Mouse (Mus musculus): ENCODE results near the gene Postn.

Postn gene

GRCm38 (mm10) chr3:54360897-54361296 is at the start of gene Postn:
TSS of gene Postn (plus strand) at chr3:54361109.
- no peak for DNase-seq (ENCODE audit: inconsistent age in 2 of 2, low spot score in 1 of 2)

GRCm38 (mm10) chr3:54314055-54314454 is 46.9 kb upstream of the Postn start:
- DNase-seq (ENCODE audit: inconsistent age in 2 of 2, low spot score in 1 of 2): no peak

- peak; percentile 65 to 89 for DNase-seq (ENCODE audit: inconsistent age in 2 of 2, low spot score in 1 of 2)
Observed at GRCm38 (mm10) chr3:54352891-54353652, 7.8 kb upstream of the Postn start.

- DNase-seq (ENCODE audit: inconsistent age in 2 of 2, low spot score in 1 of 2): peak; percentile 8 to 65
Observed at GRCm38 (mm10) chr3:54357561-54357960, 3.3 kb upstream of the Postn start.

- peak; percentile 79 to 91 for DNase-seq (ENCODE audit: inconsistent age in 2 of 2, low spot score in 1 of 2)
Observed at GRCm38 (mm10) chr3:54358463-54359189, 2.3 kb upstream of the Postn start.

- DNase-seq (ENCODE audit: inconsistent age in 2 of 2, low spot score in 1 of 2): no peak
Observed at GRCm38 (mm10) chr3:54361656-54362055, 747 bp downstream of the Postn start.

GRCm38 (mm10) chr3:54371015-54371414 is 10.1 kb downstream of the Postn start:
- DNase-seq (ENCODE audit: inconsistent age in 2 of 2, low spot score in 1 of 2): no peak

- DNase-seq (ENCODE audit: inconsistent age in 2 of 2, low spot score in 1 of 2): no peak
Observed at GRCm38 (mm10) chr3:54372625-54373024, 11.7 kb downstream of the Postn start.

GRCm38 (mm10) chr3:54376014-54376413 is 15.1 kb downstream of the Postn start:
- no peak for DNase-seq (ENCODE audit: inconsistent age in 2 of 2, low spot score in 1 of 2)

GRCm38 (mm10) chr3:54377647-54378046 is 16.7 kb downstream of the Postn start:
- no peak for DNase-seq (ENCODE audit: inconsistent age in 2 of 2, low spot score in 1 of 2)

- no peak for DNase-seq (ENCODE audit: inconsistent age in 2 of 2, low spot score in 1 of 2)
Observed at GRCm38 (mm10) chr3:54378135-54378534, 17.2 kb downstream of the Postn start.

GRCm38 (mm10) chr3:54379981-54380380 is 19.1 kb downstream of the Postn start:
- no peak for DNase-seq (ENCODE audit: inconsistent age in 2 of 2, low spot score in 1 of 2)

GRCm38 (mm10) chr3:54399321-54399720 is 38.4 kb downstream of the Postn start:
- peak; percentile 43 to 77 for DNase-seq (ENCODE audit: inconsistent age in 2 of 2, low spot score in 1 of 2)

- no peak for DNase-seq (ENCODE audit: inconsistent age in 2 of 2, low spot score in 1 of 2)
Observed at GRCm38 (mm10) chr3:54399911-54400310, 39.0 kb downstream of the Postn start.

GRCm38 (mm10) chr3:54400617-54401016 is 39.7 kb downstream of the Postn start:
- DNase-seq (ENCODE audit: inconsistent age in 2 of 2, low spot score in 1 of 2): no peak

- DNase-seq (ENCODE audit: inconsistent age in 2 of 2, low spot score in 1 of 2): no peak
Observed at GRCm38 (mm10) chr3:54401706-54402105, 40.8 kb downstream of the Postn start.

GRCm38 (mm10) chr3:54403791-54404190 is 42.9 kb downstream of the Postn start:
- DNase-seq (ENCODE audit: inconsistent age in 2 of 2, low spot score in 1 of 2): no peak

- DNase-seq (ENCODE audit: inconsistent age in 2 of 2, low spot score in 1 of 2): no peak
Observed at GRCm38 (mm10) chr3:54406567-54406966, 45.7 kb downstream of the Postn start.

- no peak for DNase-seq (ENCODE audit: inconsistent age in 2 of 2, low spot score in 1 of 2)
Observed at GRCm38 (mm10) chr3:54411052-54411451, 50.1 kb downstream of the Postn start.

GRCm38 (mm10) chr3:54412885-54413583 is 52.1 kb downstream of the Postn start:
- DNase-seq (ENCODE audit: inconsistent age in 2 of 2, low spot score in 1 of 2): no peak

GRCm38 (mm10) chr3:54413584-54413897 is 52.6 kb downstream of the Postn start:
- DNase-seq (ENCODE audit: inconsistent age in 2 of 2, low spot score in 1 of 2): no peak

GRCm38 (mm10) chr3:54414386-54414785 is 53.5 kb downstream of the Postn start:
- DNase-seq (ENCODE audit: inconsistent age in 2 of 2, low spot score in 1 of 2): no peak
